Mouse (Mus musculus) erythroblast, embryonic 14.5 days (primary cell): ENCODE measurements around the gene 1700001K19Rik.

Experiments
- GATA1 ChIP-seq: IDR thresholded peaks from 2 replicates; pipeline ENCODE4 v1.6.1; 2012; ENCODE audit warnings: low read length, inconsistent platforms, mixed read lengths
- TAL1 ChIP-seq: IDR thresholded peaks from 3 replicates; pipeline ENCODE4 v1.6.1; 2012; ENCODE audit warnings: low read length, inconsistent platforms, mixed read lengths

DNA sequence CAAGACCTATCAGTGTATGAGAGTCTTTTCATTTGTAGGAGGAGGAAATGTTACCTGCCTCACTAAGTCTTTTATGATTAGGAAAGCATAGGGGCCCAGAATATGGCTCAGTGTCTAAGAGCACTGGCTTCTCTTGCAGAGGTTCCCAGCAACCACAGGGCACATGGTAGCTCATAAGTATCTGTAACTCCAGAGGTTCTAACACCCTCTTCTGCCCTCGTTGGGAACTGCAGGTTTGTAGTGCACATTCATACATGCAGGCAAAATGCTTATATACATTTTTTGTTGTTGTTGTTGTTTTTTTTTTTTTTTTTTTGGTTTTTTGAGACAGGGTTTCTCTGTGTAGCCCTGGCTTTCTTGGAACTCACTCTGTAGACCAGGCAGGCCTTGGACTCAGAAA is 44.0 kb upstream of the 1700001K19Rik start:
- TF ChIP-seq TAL1, result no peak
- TF ChIP-seq GATA1, result no peak
